8 mouse cellular contexts compared by ENCODE assay signal in genomic region chr2:104121681-104122504, GRCm38 (mm10). TPM values are rescaled to one million over a fixed set of nuclear protein-coding genes. Genes with fewer than 3 reads are reported as not detected.
DNase-seq lines count a peak whose midpoint lies in the region; ATAC-seq and TF ChIP-seq lines count a peak whose summit lies in the region.

No protein-coding gene starts in this region.

- H3K4me3 ChIP-seq in layer of hippocampus, adult 2 months, result peak overlapping the region; percentile 82
- peak overlapping the region; percentile 57 for H3K4me3 ChIP-seq in intestine, embryonic 15.5 days (replicated peaks)
- peak overlapping the region; percentile 78 for H3K4me3 ChIP-seq in midbrain, embryonic 13.5 days (replicated peaks)

- no peak for TF ChIP-seq CTCF in layer of hippocampus, adult 2 months (conservative IDR thresholded peaks at IDR 0.05)

- no peaks in the 10 kb centered on the region for H3K9me3 ChIP-seq in intestine, embryonic 15.5 days
- no peaks in the 10 kb centered on the region for H3K9me3 ChIP-seq in midbrain, embryonic 13.5 days

- no peaks in the 10 kb centered on the region for H3K27me3 ChIP-seq in intestine, embryonic 15.5 days (replicated peaks)
- peaks cover 32% of the 10 kb centered on the region for H3K27me3 ChIP-seq in midbrain, embryonic 13.5 days

- H3K4me2 ChIP-seq in intestine, embryonic 15.5 days (replicated peaks), result peak overlapping the region; percentile 88
- H3K4me2 ChIP-seq in midbrain, embryonic 13.5 days (replicated peaks), result peak overlapping the region; percentile 95

- intact Hi-C loops in left cerebral cortex, postnatal 36 days (cut with DNase I), result loop anchor here (10.0 kb wide), 1 partner anchor 327 kb away; the partner anchor contains the start of gene Caprin1

- peak; percentile 77 for ATAC-seq in erythroid progenitor cell, adult 5-6 weeks (replicated peaks; ENCODE audit: low FRiP score, poor library complexity, severe bottlenecking)
- peak; percentile 39 for ATAC-seq in intestine, embryonic 15.5 days
- ATAC-seq in midbrain, embryonic 13.5 days, result no peak

- no peak for DNase-seq in layer of hippocampus, adult 2 months (ENCODE audit: low spot score in 2 of 2)
- no peak for DNase-seq in layer of hippocampus, adult 18-20 months (ENCODE audit: low spot score in 2 of 2)
- no peak for DNase-seq in layer of hippocampus, adult 9-11 months
- DNase-seq in left cerebral cortex, postnatal 36 days (ENCODE audit: low spot score in 2 of 2), result no peak
- no peak for DNase-seq in layer of hippocampus, postnatal 14 days (ENCODE audit: low spot score in 2 of 2)

- no peak overlapping the region for H3K9ac ChIP-seq in intestine, embryonic 15.5 days
- H3K9ac ChIP-seq in midbrain, embryonic 13.5 days (replicated peaks), result peak overlapping the region; percentile 82; the same call in 1 of the 2 replicates

- H3K27ac ChIP-seq in layer of hippocampus, adult 2 months, result peak overlapping the region; percentile 70
- peak overlapping the region; percentile 52 for H3K27ac ChIP-seq in intestine, embryonic 15.5 days
- H3K27ac ChIP-seq in midbrain, embryonic 13.5 days, result no peak overlapping the region

- peaks cover 12% of the 10 kb centered on the region for H3K4me1 ChIP-seq in intestine, embryonic 15.5 days (replicated peaks)
- H3K4me1 ChIP-seq in midbrain, embryonic 13.5 days (replicated peaks), result peaks cover 7% of the 10 kb centered on the region

- 65% methylated on average over 8 of the region's 8 CpGs for WGBS in intestine, embryonic 15.5 days
- 82% methylated on average over 8 of the region's 8 CpGs for WGBS in midbrain, embryonic 13.5 days

- no peaks in the 10 kb centered on the region for H3K36me3 ChIP-seq in intestine, embryonic 15.5 days
- no peaks in the 10 kb centered on the region for H3K36me3 ChIP-seq in midbrain, embryonic 13.5 days

RNA-seq across cellular contexts. Expression of gene A930018P22Rik, which starts 0.7 kb away (rescaled TPM):
- total RNA-seq in layer of hippocampus, adult 2 months (2021), result not detected
- under 1 TPM in 1 of 2 experiments, not detected in 1; 0.40 TPM for total RNA-seq in layer of hippocampus, adult 18-20 months (2021)
- 1.7 TPM in 1 of 2 replicates, not detected in the other for total RNA-seq in erythroid progenitor cell, adult 5-6 weeks (2015; ENCODE audit: low replicate concordance)
- total RNA-seq in erythroid progenitor cell, adult 5-6 weeks (2017; ENCODE audit: low replicate concordance), result not detected in 2 replicates
- polyA plus RNA-seq in intestine, embryonic 15.5 days (2015; fragmentation: Nextera tagmentation; extraction: Ambion mirVana), result 0.24 TPM in 1 of 2 replicates, not detected in the other
- polyA plus RNA-seq in midbrain, embryonic 13.5 days (2015; fragmentation: Nextera tagmentation; extraction: Ambion mirVana), result not detected in 2 replicates
- not detected for total RNA-seq in left cerebral cortex, postnatal 36 days (2021)
- not detected for total RNA-seq in layer of hippocampus, postnatal 14 days (2021)

RNA-seq across cellular contexts. Expression of gene Cd59a, which starts 26.3 kb away (rescaled TPM):
- total RNA-seq in layer of hippocampus, adult 2 months (2021), result 1 to 10 TPM; 3.0 to 4.4 TPM
- total RNA-seq in layer of hippocampus, adult 18-20 months (2021), result 1 to 10 TPM; 3.7 to 5.3 TPM
- 47.9 and 52.0 TPM in 2 replicates for total RNA-seq in erythroid progenitor cell, adult 5-6 weeks (2015; ENCODE audit: low replicate concordance)
- 38.4 and 43.1 TPM in 2 replicates for total RNA-seq in erythroid progenitor cell, adult 5-6 weeks (2017; ENCODE audit: low replicate concordance)
- polyA plus RNA-seq in intestine, embryonic 15.5 days (2015; fragmentation: Nextera tagmentation; extraction: Ambion mirVana), result 30.5 and 30.6 TPM in 2 replicates
- 13.5 and 13.7 TPM in 2 replicates for polyA plus RNA-seq in midbrain, embryonic 13.5 days (2015; fragmentation: Nextera tagmentation; extraction: Ambion mirVana)
- total RNA-seq in left cerebral cortex, postnatal 36 days (2021), result 1 to 10 TPM; 3.7 to 4.1 TPM
- 1 to 10 TPM; 4.4 to 5.5 TPM for total RNA-seq in layer of hippocampus, postnatal 14 days (2021)

RNA-seq across cellular contexts. Expression of gene Cd59b, which starts 52.2 kb away (rescaled TPM):
- not detected for total RNA-seq in layer of hippocampus, adult 2 months (2021)
- total RNA-seq in layer of hippocampus, adult 18-20 months (2021), result 1 to 10 TPM in 1 of 2 experiments, under 1 TPM in 1; 0.66 to 1.4 TPM
- 18.4 and 42.8 TPM in 2 replicates for total RNA-seq in erythroid progenitor cell, adult 5-6 weeks (2015; ENCODE audit: low replicate concordance)
- 15.4 and 29.4 TPM in 2 replicates for total RNA-seq in erythroid progenitor cell, adult 5-6 weeks (2017; ENCODE audit: low replicate concordance)
- polyA plus RNA-seq in intestine, embryonic 15.5 days (2015; fragmentation: Nextera tagmentation; extraction: Ambion mirVana), result 5.9 and 6.7 TPM in 2 replicates
- polyA plus RNA-seq in midbrain, embryonic 13.5 days (2015; fragmentation: Nextera tagmentation; extraction: Ambion mirVana), result 1.1 and 2.6 TPM in 2 replicates
- total RNA-seq in left cerebral cortex, postnatal 36 days (2021), result 1 to 10 TPM in 1 of 2 experiments, under 1 TPM in 1; 0.42 to 1.2 TPM
- under 1 TPM; 0.88 to 0.99 TPM for total RNA-seq in layer of hippocampus, postnatal 14 days (2021)

RNA-seq across cellular contexts. Expression of gene Gm10799, which starts 53.5 kb away (rescaled TPM):
- total RNA-seq in layer of hippocampus, adult 2 months (2021), result not detected
- not detected for total RNA-seq in layer of hippocampus, adult 18-20 months (2021)
- not detected in 2 replicates for total RNA-seq in erythroid progenitor cell, adult 5-6 weeks (2015; ENCODE audit: low replicate concordance)
- not detected in 2 replicates for total RNA-seq in erythroid progenitor cell, adult 5-6 weeks (2017; ENCODE audit: low replicate concordance)
- not detected in 2 replicates for polyA plus RNA-seq in intestine, embryonic 15.5 days (2015; fragmentation: Nextera tagmentation; extraction: Ambion mirVana)
- polyA plus RNA-seq in midbrain, embryonic 13.5 days (2015; fragmentation: Nextera tagmentation; extraction: Ambion mirVana), result not detected in 2 replicates
- total RNA-seq in left cerebral cortex, postnatal 36 days (2021), result not detected
- not detected for total RNA-seq in layer of hippocampus, postnatal 14 days (2021)

RNA-seq across cellular contexts. Expression of gene Gm10912, which starts 56.3 kb away (rescaled TPM):
- under 1 TPM; 0.42 to 0.56 TPM for total RNA-seq in layer of hippocampus, adult 2 months (2021)
- total RNA-seq in layer of hippocampus, adult 18-20 months (2021), result under 1 TPM; 0.25 to 0.71 TPM
- total RNA-seq in erythroid progenitor cell, adult 5-6 weeks (2015; ENCODE audit: low replicate concordance), result 0.84 and 4.7 TPM in 2 replicates
- total RNA-seq in erythroid progenitor cell, adult 5-6 weeks (2017; ENCODE audit: low replicate concordance), result 2.1 TPM in 1 of 2 replicates, not detected in the other
- 0.09 TPM in 1 of 2 replicates, not detected in the other for polyA plus RNA-seq in intestine, embryonic 15.5 days (2015; fragmentation: Nextera tagmentation; extraction: Ambion mirVana)
- polyA plus RNA-seq in midbrain, embryonic 13.5 days (2015; fragmentation: Nextera tagmentation; extraction: Ambion mirVana), result not detected in 2 replicates
- total RNA-seq in left cerebral cortex, postnatal 36 days (2021), result under 1 TPM; 0.32 to 0.95 TPM
- not detected for total RNA-seq in layer of hippocampus, postnatal 14 days (2021)

Comparison
In these comparisons a context has a peak if more than half of its experiments do, and no peak if none do; other contexts are left out.
1. RNA of gene Cd59a, which starts 26.3 kb away (total RNA-seq): 38.4 to 52.0 TPM in erythroid progenitor cell, adult 5-6 weeks; 4.4 to 5.5 TPM in layer of hippocampus, postnatal 14 days, 3.7 to 5.3 TPM in layer of hippocampus, adult 18-20 months, 3.0 to 4.4 TPM in layer of hippocampus, adult 2 months and 3.7 to 4.1 TPM in left cerebral cortex, postnatal 36 days; every median in the first group is over 4 times any median in the second.
2. RNA of gene Cd59b, which starts 52.2 kb away (total RNA-seq): 15.4 to 42.8 TPM in erythroid progenitor cell, adult 5-6 weeks; 0.66 to 1.4 TPM in layer of hippocampus, adult 18-20 months, 0.42 to 1.2 TPM in left cerebral cortex, postnatal 36 days, 0.88 to 0.99 TPM in layer of hippocampus, postnatal 14 days and not detected in layer of hippocampus, adult 2 months; every median in the first group is over 4 times any median in the second.
3. Peak in every context shown above with its lines, with median percentiles within 50 percentile points of each other: H3K4me3 ChIP-seq.